In genomic region chr4:148101801-148102527, GRCm38 (mm10) we compare ENCODE assay signal across 9 mouse cellular contexts. TPM values are rescaled to one million over a fixed set of nuclear protein-coding genes. Genes with fewer than 3 reads are reported as not detected.
DNase-seq lines count a peak whose midpoint lies in the region; ATAC-seq and TF ChIP-seq lines count a peak whose summit lies in the region.
"Had no signal": no experiment of that assay in that cellular context is flagged by ENCODE, and none has a peak within 500 bp of the region (broad histone marks: within the 10 kb centered on the region; RNA-seq: fewer than 3 reads in every experiment).

No protein-coding gene starts in this region.

- no peaks in the 10 kb centered on the region for H3K36me3 ChIP-seq in hindbrain, embryonic 11.5 days (ENCODE audit: control insufficient read depth, insufficient read depth, low read length)
- no peaks in the 10 kb centered on the region for H3K36me3 ChIP-seq in lung, postnatal 0 days (ENCODE audit: insufficient read depth, low read length)

- H3K4me3 ChIP-seq in hindbrain, embryonic 11.5 days (ENCODE audit: low read depth, low read length): peak overlapping the region; percentile 13; the same call in 1 of the 2 replicates
- peak overlapping the region; percentile 19; the same call in 1 of the 2 replicates for H3K4me3 ChIP-seq in lung, postnatal 0 days (ENCODE audit: low read depth, low read length)
- peak overlapping the region; percentile 40 for H3K4me3 ChIP-seq in olfactory bulb, adult 2 months (ENCODE audit: insufficient read depth, low read depth, low read length)
- H3K4me3 ChIP-seq: erythroblast, embryonic 14.5 days had no signal

- DNase-seq in R1 (ENCODE audit: low read depth, low spot score): peak; percentile 87
- DNase-seq in cerebellum, adult 8-10 months: peak; percentile 60
- peak; percentile 81 for DNase-seq in hindbrain, embryonic 11.5 days (ENCODE audit: low spot score)
- DNase-seq in layer of hippocampus, postnatal 10 days (ENCODE audit: low spot score in 2 of 2): peak; percentile 87 to 90
- DNase-seq in lung, postnatal 0 days (ENCODE audit: low spot score): peak; percentile 59
- no peak for DNase-seq in spleen, postnatal 14 days (ENCODE audit: low spot score in 2 of 2)

- no peaks in the 10 kb centered on the region for H3K9me3 ChIP-seq in hindbrain, embryonic 11.5 days (ENCODE audit: control insufficient read depth, low read length)
- no peaks in the 10 kb centered on the region for H3K9me3 ChIP-seq in lung, postnatal 0 days (ENCODE audit: low read length)

- no peaks in the 10 kb centered on the region; the same call in 1 of the 2 replicates for H3K4me1 ChIP-seq in hindbrain, embryonic 11.5 days (replicated peaks; ENCODE audit: control insufficient read depth, insufficient read depth, low read length)
- H3K4me1 ChIP-seq in lung, postnatal 0 days (ENCODE audit: insufficient read depth, low read depth, low read length): no peaks in the 10 kb centered on the region
- H3K4me1 ChIP-seq in olfactory bulb, adult 2 months (ENCODE audit: control insufficient read depth, insufficient read depth, low read length): peaks cover 4% of the 10 kb centered on the region

- TF ChIP-seq EP300 in lung, postnatal 0 days (IDR thresholded peaks at IDR 0.05): no peak

- WGBS in hindbrain, embryonic 11.5 days: 20% methylated on average over 29 of the region's 29 CpGs
- 20% methylated on average over 27 of the region's 29 CpGs for WGBS in lung, postnatal 0 days
- WGBS in olfactory bulb, adult 2 months: 14% methylated on average over 29 of the region's 29 CpGs

- TF ChIP-seq POLR2A in olfactory bulb, adult 2 months (IDR thresholded peaks at IDR 0.05; ENCODE audit: insufficient read depth, low read depth, low read length): no peak

- H3K27me3 ChIP-seq in hindbrain, embryonic 11.5 days (ENCODE audit: control insufficient read depth, insufficient read depth, low read length): no peaks in the 10 kb centered on the region; the same call in 1 of the 2 replicates
- no peaks in the 10 kb centered on the region for H3K27me3 ChIP-seq in lung, postnatal 0 days (replicated peaks; ENCODE audit: insufficient read depth, low read length)

- H3K4me2 ChIP-seq in hindbrain, embryonic 11.5 days (replicated peaks; ENCODE audit: low read depth, low read length): peak overlapping the region; percentile 39
- peak overlapping the region; percentile 57 for H3K4me2 ChIP-seq in lung, postnatal 0 days (replicated peaks; ENCODE audit: low read depth, low read length)

- peak; percentile 88 for ATAC-seq in frontal cortex, adult (ENCODE audit: low TSS enrichment)
- ATAC-seq in hindbrain, embryonic 11.5 days (ENCODE audit: low FRiP score): peak; percentile 87
- ATAC-seq in lung, postnatal 0 days: peak; percentile 87

- H3K27ac ChIP-seq in hindbrain, embryonic 11.5 days (ENCODE audit: low read depth, low read length): peak overlapping the region; percentile 36; the same call in 1 of the 2 replicates
- no peak overlapping the region for H3K27ac ChIP-seq in lung, postnatal 0 days (ENCODE audit: low read length)
- no peak overlapping the region for H3K27ac ChIP-seq in olfactory bulb, adult 2 months (ENCODE audit: insufficient read depth, low read depth, low read length)

- H3K9ac ChIP-seq in hindbrain, embryonic 11.5 days (ENCODE audit: low read depth, low read length): peak overlapping the region; percentile 8; the same call in 1 of the 2 replicates
- no peak overlapping the region for H3K9ac ChIP-seq in lung, postnatal 0 days (replicated peaks; ENCODE audit: low read depth)

- peak; percentile 69 for TF ChIP-seq CTCF in lung, postnatal 0 days (IDR thresholded peaks at IDR 0.05)
- peak; percentile 48; the same call in 1 of the 2 replicates for TF ChIP-seq CTCF in olfactory bulb, adult 2 months (IDR thresholded peaks at IDR 0.05; ENCODE audit: insufficient read depth, low read depth, low read length)

RNA-seq across cellular contexts. Expression of gene Agtrap, which starts 14.1 kb away (rescaled TPM):
- 8.8 and 10.9 TPM in 2 replicates for polyA plus RNA-seq in hindbrain, embryonic 11.5 days (2014; fragmentation: Nextera tagmentation; extraction: Ambion mirVana)
- 1 to 10 TPM; 5.5 to 7.3 TPM for total RNA-seq in layer of hippocampus, postnatal 10 days (2021)
- polyA plus RNA-seq in lung, postnatal 0 days (2015; fragmentation: Nextera tagmentation; extraction: Ambion mirVana): 20.7 and 22.0 TPM in 2 replicates
- polyA plus RNA-seq in olfactory bulb, adult 2 months (2012; ENCODE audit: insufficient read depth, insufficient read length, low replicate concordance, missing spikeins): not detected in 2 replicates

RNA-seq across cellular contexts. Expression of gene Mad2l2, which starts 28.2 kb away (rescaled TPM):
- polyA plus RNA-seq in hindbrain, embryonic 11.5 days (2014; fragmentation: Nextera tagmentation; extraction: Ambion mirVana): 82.5 and 88.2 TPM in 2 replicates
- total RNA-seq in layer of hippocampus, postnatal 10 days (2021): 10 to 100 TPM; 24.1 to 26.5 TPM
- polyA plus RNA-seq in lung, postnatal 0 days (2015; fragmentation: Nextera tagmentation; extraction: Ambion mirVana): 35.2 and 35.7 TPM in 2 replicates
- not detected in 2 replicates for polyA plus RNA-seq in olfactory bulb, adult 2 months (2012; ENCODE audit: insufficient read depth, insufficient read length, low replicate concordance, missing spikeins)

RNA-seq across cellular contexts. Expression of gene Draxin, which starts 28.5 kb away (rescaled TPM):
- polyA plus RNA-seq in hindbrain, embryonic 11.5 days (2014; fragmentation: Nextera tagmentation; extraction: Ambion mirVana): 12.8 and 13.8 TPM in 2 replicates
- total RNA-seq in layer of hippocampus, postnatal 10 days (2021): 10 to 100 TPM in 1 of 2 experiments, 1 to 10 TPM in 1; 9.9 to 10.8 TPM
- 0.06 TPM in 2 replicates for polyA plus RNA-seq in lung, postnatal 0 days (2015; fragmentation: Nextera tagmentation; extraction: Ambion mirVana)
- polyA plus RNA-seq in olfactory bulb, adult 2 months (2012; ENCODE audit: insufficient read depth, insufficient read length, low replicate concordance, missing spikeins): not detected in 2 replicates
- polyA plus RNA-seq: erythroblast, embryonic 14.5 days had no signal

RNA-seq across cellular contexts. Expression of gene Fbxo6, which starts 50.0 kb away (rescaled TPM):
- polyA plus RNA-seq in hindbrain, embryonic 11.5 days (2014; fragmentation: Nextera tagmentation; extraction: Ambion mirVana): 14.6 and 15.5 TPM in 2 replicates
- 10 to 100 TPM; 22.6 to 26.3 TPM for total RNA-seq in layer of hippocampus, postnatal 10 days (2021)
- polyA plus RNA-seq in lung, postnatal 0 days (2015; fragmentation: Nextera tagmentation; extraction: Ambion mirVana): 53.1 and 58.5 TPM in 2 replicates
- polyA plus RNA-seq in olfactory bulb, adult 2 months (2012; ENCODE audit: insufficient read depth, insufficient read length, low replicate concordance, missing spikeins): not detected in 2 replicates

RNA-seq across cellular contexts. Expression of gene Fbxo44, which starts 58.3 kb away (rescaled TPM):
- polyA plus RNA-seq in hindbrain, embryonic 11.5 days (2014; fragmentation: Nextera tagmentation; extraction: Ambion mirVana): 82.2 and 82.5 TPM in 2 replicates
- 10 to 100 TPM; 86.6 to 87.7 TPM for total RNA-seq in layer of hippocampus, postnatal 10 days (2021)
- polyA plus RNA-seq in lung, postnatal 0 days (2015; fragmentation: Nextera tagmentation; extraction: Ambion mirVana): 7.1 and 8.4 TPM in 2 replicates
- polyA plus RNA-seq in olfactory bulb, adult 2 months (2012; ENCODE audit: insufficient read depth, insufficient read length, low replicate concordance, missing spikeins): not detected in 2 replicates

Comparison
In these comparisons a context has a peak if more than half of its experiments do, and no peak if none do; other contexts are left out.
1. DNase-seq: peak in R1 (single experiment), cerebellum, adult 8-10 months (single experiment), hindbrain, embryonic 11.5 days (single experiment), layer of hippocampus, postnatal 10 days (2 of 2) and lung, postnatal 0 days (single experiment); none in spleen, postnatal 14 days (0 of 2).
2. RNA of gene Draxin, which starts 28.5 kb away (polyA plus RNA-seq): 12.8 to 13.8 TPM in hindbrain, embryonic 11.5 days; 0.06 TPM in lung, postnatal 0 days and not detected in olfactory bulb, adult 2 months; every median in the first group is over 10 times any median in the second.
3. Peak in every context shown above with its lines, with median percentiles within 50 percentile points of each other: ATAC-seq and H3K4me3 ChIP-seq.